Mouse (Mus musculus) lung, postnatal 0 days (tissue): ENCODE measurements at regions not wholly inside any gene's neighbourhood (a gene's known extent, or its start where the extent isn't known, plus 50 kb on each side); places are given as distances from the start of the nearest gene placed in this dataset.

Source experiments
- CTCF ChIP-seq: IDR thresholded peaks from 2 replicates; pipeline ENCODE4 v1.5.1; 2016; ENCODE audit warnings: antibody characterized with exemption, mild to moderate bottlenecking
- EP300 ChIP-seq: IDR thresholded peaks from 2 replicates; pipeline ENCODE4 v1.6.1; 2016; ENCODE audit warnings: antibody characterized with exemption, mild to moderate bottlenecking, control low read depth

GRCm38 (mm10) chr17:43209727-43210126, 60.4 kb upstream of the Adgrf1 start:
- TF ChIP-seq EP300, result no peak
- TF ChIP-seq CTCF, result no peak
